In genomic region chr13:115230494-115230893, GRCm38 (mm10) we compare ENCODE assay signal across 8 mouse cellular contexts.
A peak's percentile ranks its signal among the peaks of the same experiment; 100 is the strongest.
DNase-seq lines count a peak whose midpoint lies in the region; TF ChIP-seq lines count a peak whose summit lies in the region.

No protein-coding gene starts in this region.

- no peaks in the 10 kb centered on the region for H3K27me3 ChIP-seq in thymus, adult 2 months (ENCODE audit: control insufficient read depth, insufficient read depth, low read length)
- no peaks in the 10 kb centered on the region for H3K27me3 ChIP-seq in limb, embryonic 10.5 days (ENCODE audit: low read depth, poor library complexity, severe bottlenecking)

- WGBS in thymus, adult 2 months = 28% methylated on average over 13 of the region's 13 CpGs
- 27% methylated on average over 13 of the region's 13 CpGs for WGBS in limb, embryonic 10.5 days

- no peak for TF ChIP-seq POLR2A in thymus, adult 2 months (IDR thresholded peaks at IDR 0.05; ENCODE audit: control insufficient read depth, extremely low read depth, insufficient read depth, low read length, poor library complexity)

- H3K36me3 ChIP-seq in thymus, adult 2 months (ENCODE audit: control insufficient read depth, insufficient read depth, low read length) = no peaks in the 10 kb centered on the region
- no peaks in the 10 kb centered on the region for H3K36me3 ChIP-seq in limb, embryonic 10.5 days

- no peak overlapping the region for H3K27ac ChIP-seq in thymus, adult 2 months (ENCODE audit: control insufficient read depth, insufficient read depth, low read length)
- no peak overlapping the region for H3K27ac ChIP-seq in limb, embryonic 10.5 days

- H3K4me3 ChIP-seq in thymus, adult 2 months (ENCODE audit: control insufficient read depth, insufficient read depth, low read length) = no peak overlapping the region
- H3K4me3 ChIP-seq in limb, embryonic 10.5 days = no peak overlapping the region

- DNase-seq in thymus, adult 2 months = peak; percentile 18
- no peak for DNase-seq in thymus, adult 18-20 months
- peak; percentile 35 for DNase-seq in c-Kit-positive CD71-negative TER-119-negative erythroid progenitor cells, embryonic 14.5 days (ENCODE audit: low read depth)
- peak; percentile 84 for DNase-seq in forelimb bud, embryonic 11.5 days (ENCODE audit: low read depth, low spot score)
- peak; percentile 68 for DNase-seq in kidney, adult 9 months
- peak; percentile 47 for DNase-seq in limb, embryonic 10.5 days (ENCODE audit: low spot score)
- DNase-seq in natural killer cell, adult 2 months (ENCODE audit: low spot score in 2 of 2) = peak; percentile 25 to 32
- peak; percentile 11 for DNase-seq in thymus, postnatal 4 days

- H3K4me1 ChIP-seq in thymus, adult 2 months (replicated peaks; ENCODE audit: control insufficient read depth, insufficient read depth, low read length) = no peaks in the 10 kb centered on the region
- no peaks in the 10 kb centered on the region for H3K4me1 ChIP-seq in limb, embryonic 10.5 days

- no peak for TF ChIP-seq CTCF in thymus, adult 2 months (IDR thresholded peaks at IDR 0.05; ENCODE audit: borderline replicate concordance, control insufficient read depth, extremely low read depth, insufficient read depth, low read length, poor library complexity)

- H3K9me3 ChIP-seq in limb, embryonic 10.5 days (replicated peaks) = no peaks in the 10 kb centered on the region

Comparison
In these comparisons a context has a peak if more than half of its experiments do, and no peak if none do; other contexts are left out.
1. DNase-seq: peak in thymus, adult 2 months (single experiment), c-Kit-positive CD71-negative TER-119-negative erythroid progenitor cells, embryonic 14.5 days (single experiment), forelimb bud, embryonic 11.5 days (single experiment), kidney, adult 9 months (single experiment), limb, embryonic 10.5 days (single experiment), natural killer cell, adult 2 months (2 of 2) and thymus, postnatal 4 days (single experiment); none in thymus, adult 18-20 months (0 of 2).